Mouse (Mus musculus) skeletal muscle tissue, adult 2 months (tissue): ENCODE measurements around the gene Cyp2c65.
"Not testable (repeated sequence)": the region's sequence is repeated elsewhere in the genome, so short reads cannot be mapped to it uniquely, and the experiment has no call there.

Experiments used
- DNase-seq: peaks from one replicate; pipeline ENCODE4 v3.0.0-alpha.2; 2012; ENCODE audit warnings: low read depth, low spot score

The Cyp2c65 gene

DNA sequence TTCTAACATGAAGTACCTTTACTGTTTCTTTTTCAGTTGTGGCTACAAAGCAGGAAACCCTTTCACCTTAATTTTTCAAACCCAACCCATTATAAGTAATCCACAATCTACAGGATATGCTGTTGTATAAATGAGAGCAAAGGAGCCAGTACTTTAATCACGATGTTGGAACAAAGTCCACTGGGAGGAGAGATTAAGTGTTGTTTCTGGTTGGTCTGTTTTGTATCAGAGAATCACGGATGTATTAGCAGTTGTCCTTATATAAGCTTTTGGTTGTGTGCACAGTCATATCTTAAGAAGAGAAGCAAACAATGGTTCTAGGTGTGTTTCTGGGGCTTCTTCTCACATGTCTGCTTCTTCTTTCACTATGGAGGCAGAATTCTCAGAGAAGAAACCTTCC, at the start of gene Cyp2c65:
TSS of gene Cyp2c65 (plus strand) at position 297 of the 400 bp plus-strand sequence.
- no peak for DNase-seq

DNA sequence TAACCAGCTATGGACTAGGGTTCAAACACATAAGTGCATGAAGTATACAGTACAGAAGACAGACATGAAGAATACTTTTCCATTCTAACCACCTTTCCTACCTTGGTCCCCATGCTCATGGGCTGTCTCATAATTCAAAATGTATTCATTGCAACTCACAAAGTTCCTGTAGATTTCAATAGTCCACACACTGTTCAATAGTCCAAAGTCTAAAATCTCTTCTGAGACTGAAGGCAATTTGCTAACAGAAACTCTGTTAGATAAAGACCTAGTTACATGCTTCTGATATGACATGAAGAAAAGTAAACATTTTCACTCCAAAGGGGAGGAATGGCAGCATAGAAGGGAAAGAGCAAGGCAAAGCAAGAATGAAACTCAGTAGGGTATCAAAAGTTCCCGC, 2.9 kb upstream of the Cyp2c65 start:
- DNase-seq, result no peak

DNA sequence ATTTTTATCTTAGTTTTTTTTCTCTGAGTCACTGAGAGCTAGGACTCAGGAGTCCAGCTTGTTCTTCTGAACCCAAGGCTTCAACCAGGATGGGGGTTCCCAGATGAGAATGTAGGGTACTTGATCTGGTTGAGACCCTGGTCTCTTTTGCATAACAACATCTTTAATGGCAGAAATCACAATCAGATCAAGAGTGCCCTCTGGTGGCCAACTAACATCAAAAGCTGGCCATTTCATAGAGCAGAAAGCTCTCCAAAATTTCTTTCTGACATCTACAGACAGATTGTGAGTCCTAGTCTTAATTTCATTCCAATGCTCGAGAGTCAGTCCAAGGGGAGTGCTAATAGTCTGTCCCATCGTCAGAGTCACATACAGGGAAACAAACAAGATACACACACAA, 38.0 kb downstream of the Cyp2c65 start:
- not testable (repeated sequence) for DNase-seq

DNA sequence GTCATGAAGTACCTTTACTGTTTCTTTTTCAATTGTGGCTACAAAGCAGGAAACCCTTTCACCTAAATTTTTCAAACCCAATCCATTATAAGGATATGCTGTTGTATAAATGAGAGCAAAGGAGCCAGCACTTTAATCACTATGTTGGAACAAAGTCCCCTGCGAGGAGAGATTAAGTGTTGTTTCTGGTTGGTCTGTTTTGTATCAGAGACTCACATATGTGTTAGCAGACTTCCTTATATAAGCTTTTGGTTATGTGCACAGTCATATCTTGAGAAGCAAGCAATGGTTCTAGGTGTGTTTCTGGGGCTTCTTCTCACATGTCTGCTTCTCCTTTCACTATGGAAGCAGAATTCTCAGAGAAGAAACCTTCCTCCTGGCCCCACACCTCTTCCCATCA, 52.8 kb downstream of the Cyp2c65 start, which contains the start of gene Cyp2c66:
TSS of gene Cyp2c66 (plus strand) at position 255 of the 400 bp plus-strand sequence.
- no peak for DNase-seq
